Mouse (Mus musculus) embryonic facial prominence, embryonic 14.5 days (tissue): ENCODE results near the gene Il12a. TPM values are rescaled to one million over a fixed set of nuclear protein-coding genes. Genes with fewer than 3 reads are reported as not detected.

ENCODE experiments used
- ATAC-seq: fragments of 200-750 bp; cut with Nextera tagmentation; 2 replicates; pipeline ENCODE4 v1.8.0; 2017; ENCODE audit warnings: low read depth, moderate number of reproducible peaks, moderate TSS enrichment
- DNase-seq: peaks from one replicate; pipeline ENCODE4 v3.0.0-alpha.2; 2015; ENCODE audit warnings: low spot score
- H3K27ac ChIP-seq: fragments of 300-500 bp; sonication (generic); replicated peaks from 2 replicates; pipeline ENCODE4 v1.5.1; 2014; ENCODE audit warnings: low read depth, mild to moderate bottlenecking, low read length, moderate library complexity
- H3K27me3 ChIP-seq: fragments of 300-500 bp; sonication (generic); replicated peaks from 2 replicates; pipeline ENCODE4 v1.6.1; 2014; ENCODE audit warnings: low read length; ENCODE audit not compliant: control insufficient read depth, insufficient read depth
- H3K36me3 ChIP-seq: fragments of 300-500 bp; sonication (generic); 2 replicates; pipeline ENCODE4 v1.6.1; 2014; ENCODE audit warnings: low read length, mixed read lengths; ENCODE audit not compliant: control insufficient read depth, insufficient read depth
- H3K4me1 ChIP-seq: fragments of 300-500 bp; sonication (generic); 2 replicates; pipeline ENCODE4 v1.6.1; 2014; ENCODE audit warnings: antibody characterized with exemption, low read length; ENCODE audit not compliant: control insufficient read depth, insufficient read depth
- H3K4me2 ChIP-seq: fragments of 300-500 bp; sonication (generic); 2 replicates; pipeline ENCODE4 v1.6.1; 2014; ENCODE audit warnings: low read depth, mild to moderate bottlenecking, low read length, moderate library complexity, mixed read lengths
- H3K4me3 ChIP-seq: fragments of 300-500 bp; sonication (generic); 2 replicates; pipeline ENCODE4 v1.5.1; 2014; ENCODE audit warnings: low read depth, mild to moderate bottlenecking, low read length
- H3K9ac ChIP-seq: fragments of 300-500 bp; sonication (generic); 2 replicates; pipeline ENCODE4 v1.6.1; 2014; ENCODE audit warnings: low read depth, mild to moderate bottlenecking, low read length, moderate library complexity, mixed read lengths
- H3K9me3 ChIP-seq: fragments of 300-500 bp; sonication (generic); 2 replicates; pipeline ENCODE4 v1.6.1; 2016; ENCODE audit warnings: low read length; ENCODE audit not compliant: control insufficient read depth
- WGBS: fragments of 180-500 bp; shearing (Covaris S2); extraction: QIAGEN DNeasy Blood & Tissue Kit; methylation state at CpG from one replicate; pipeline ENCODE4 v1.1.7; 2014; 5-methylcytosine and 5-hydroxymethylcytosine counted together
- polyA plus RNA-seq: library from polyadenylated mRNA; unstranded; fragments of >200 nt; fragmentation: Nextera tagmentation; extraction: Ambion mirVana; gene quantifications from 2 replicates; pipeline ENCODE4 v1.2.1, GENCODE M21; 2014

The Il12a gene
- polyA plus RNA-seq: 0.51 and 0.61 TPM in 2 replicates

DNA sequence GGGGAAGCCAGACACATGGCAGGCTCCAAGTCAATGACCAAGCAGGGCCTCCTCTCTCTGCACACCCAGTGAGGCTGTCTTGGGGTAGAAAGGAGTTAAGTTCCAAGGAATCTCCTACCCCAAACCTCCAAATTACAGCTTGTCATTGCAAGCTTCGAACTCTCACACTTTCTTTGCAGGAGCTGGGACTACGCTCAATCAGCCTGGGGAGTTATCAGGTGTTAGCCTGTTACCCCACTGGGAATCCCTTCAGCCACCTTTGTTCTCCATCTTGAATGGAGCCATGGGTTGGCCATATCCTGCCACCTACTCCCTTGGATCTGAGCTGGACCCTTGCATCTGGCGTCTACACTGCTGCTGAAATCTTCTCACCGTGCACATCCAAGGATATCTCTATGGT lies at the start of gene Il12a:
Il12a (plus strand) TSS at position 301 of the 400 bp plus-strand sequence.
- no peak within 1 kb of the TSS for H3K4me2 ChIP-seq
- no peak within 1 kb of the TSS for H3K4me3 ChIP-seq
- H3K4me1 ChIP-seq: peaks cover 13% of the 10 kb centered on the region
- H3K9ac ChIP-seq: no peak within 1 kb of the TSS
- ATAC-seq: no peak
- H3K27me3 ChIP-seq: no peaks in the 10 kb centered on the region
- WGBS: 92% methylated on average over 4 of the region's 4 CpGs
- DNase-seq: no peak
- H3K36me3 ChIP-seq: no peaks in the 10 kb centered on the region
- H3K27ac ChIP-seq: no peak within 1 kb of the TSS
- H3K9me3 ChIP-seq: no peaks in the 10 kb centered on the region

DNA sequence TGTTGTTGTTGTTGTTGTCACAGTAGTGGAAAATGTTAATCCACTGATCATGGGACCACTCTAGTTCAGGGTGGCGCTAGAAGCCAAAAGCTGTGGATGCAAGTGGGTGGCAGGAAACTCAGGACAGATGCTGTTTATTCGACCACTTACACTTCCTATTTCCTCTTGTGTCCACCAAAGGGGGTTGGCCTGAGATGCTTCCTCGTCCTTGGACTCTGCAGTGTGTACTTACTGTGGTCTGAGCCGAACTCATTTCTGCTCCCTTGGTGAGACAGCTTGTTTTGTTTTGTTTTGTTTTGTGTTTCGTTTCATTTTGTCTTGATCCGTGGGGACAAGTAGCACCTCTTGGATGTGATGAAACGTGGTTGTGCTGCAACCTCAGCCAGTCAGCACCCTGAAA lies 47.5 kb upstream of the Il12a start:
- no peak overlapping the region for H3K4me2 ChIP-seq
- WGBS: 87% methylated on average over 7 of the region's 7 CpGs

DNA sequence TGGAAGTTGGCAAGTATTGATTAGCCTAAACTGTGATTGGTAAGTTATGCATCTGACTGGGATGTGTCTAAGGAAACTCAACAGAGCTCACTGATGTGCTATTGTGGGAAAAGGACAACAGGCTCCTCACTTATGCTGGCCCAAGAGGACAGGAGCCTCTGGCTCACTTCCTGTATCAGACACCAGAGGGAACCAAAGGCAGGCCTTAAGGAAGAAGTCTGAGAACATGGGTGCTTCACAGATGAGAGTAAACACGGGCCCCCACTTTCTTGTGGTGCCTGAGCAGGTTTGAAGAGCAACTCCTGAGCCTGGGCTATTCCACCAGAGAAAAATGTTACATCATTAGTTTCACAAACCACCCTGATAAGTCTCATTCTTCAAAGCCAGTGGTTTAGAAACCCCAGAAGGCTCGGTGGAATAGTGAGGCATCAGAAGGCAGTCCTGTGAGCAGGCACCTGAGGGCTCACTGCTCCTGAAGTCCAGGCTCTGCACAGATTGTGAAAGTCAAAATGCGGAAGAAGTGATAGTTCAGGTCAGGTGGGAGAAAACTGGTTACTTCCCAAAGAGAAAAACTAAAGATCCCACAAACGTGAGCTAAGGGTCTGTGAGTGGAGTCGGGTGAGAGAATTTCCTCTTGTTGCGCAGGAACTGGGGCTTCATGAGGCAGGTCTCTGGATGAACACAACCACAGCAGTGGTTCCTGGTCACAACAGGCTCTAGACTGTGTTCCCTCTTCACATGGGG lies 43.9 kb upstream of the Il12a start:
- no peak overlapping the region for H3K27ac ChIP-seq
- 87% methylated on average over 6 of the region's 6 CpGs for WGBS
- no peak overlapping the region for H3K9ac ChIP-seq
- no peaks in the 10 kb centered on the region for H3K36me3 ChIP-seq
- ATAC-seq (no peak), DNase-seq (no peak)
- H3K9me3 ChIP-seq: no peaks in the 10 kb centered on the region
- H3K27me3 ChIP-seq: no peaks in the 10 kb centered on the region
- H3K4me1 ChIP-seq: no peaks in the 10 kb centered on the region
- no peak overlapping the region for H3K4me3 ChIP-seq
- H3K4me2 ChIP-seq: no peak overlapping the region

More for the DNA sequence above, 47.5 kb upstream of the Il12a start:
- Histone ChIP-seq H3K27me3 (no peaks in the 10 kb centered on the region), H3K4me1 (no peaks in the 10 kb centered on the region), H3K4me3 (no peak overlapping the region), H3K9ac (no peak overlapping the region), H3K27ac (no peak overlapping the region), H3K9me3 (no peaks in the 10 kb centered on the region), H3K36me3 (no peaks in the 10 kb centered on the region)
- no peak for DNase-seq
- ATAC-seq: no peak

DNA sequence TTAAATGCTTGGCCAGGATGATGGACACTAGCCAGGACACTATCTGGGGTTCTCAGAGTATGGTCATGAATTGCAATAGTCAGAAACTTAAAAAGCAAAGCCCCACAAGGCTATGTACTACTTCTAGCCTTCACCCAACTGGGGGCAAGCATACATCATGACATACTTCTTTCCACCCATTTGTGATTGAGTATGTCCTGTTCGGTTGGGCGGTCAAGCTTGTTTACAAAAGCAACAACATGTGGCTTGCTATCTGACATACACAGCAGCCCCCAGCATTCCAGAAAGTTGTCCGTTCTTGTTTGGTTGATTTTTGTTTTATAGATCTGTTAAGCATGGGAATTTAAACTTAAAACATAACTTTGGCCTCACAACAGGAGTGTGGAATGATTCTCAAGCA lies 43.2 kb upstream of the Il12a start:
- Histone ChIP-seq H3K36me3 (no peaks in the 10 kb centered on the region), H3K9me3 (no peaks in the 10 kb centered on the region), H3K27ac (no peak overlapping the region), H3K9ac (no peak overlapping the region), H3K4me1 (no peaks in the 10 kb centered on the region), H3K4me2 (no peak overlapping the region), H3K4me3 (no peak overlapping the region), H3K27me3 (no peaks in the 10 kb centered on the region)
- DNase-seq (no peak), ATAC-seq (no peak)
- WGBS: 76% methylated on average over 3 of the region's 3 CpGs

DNA sequence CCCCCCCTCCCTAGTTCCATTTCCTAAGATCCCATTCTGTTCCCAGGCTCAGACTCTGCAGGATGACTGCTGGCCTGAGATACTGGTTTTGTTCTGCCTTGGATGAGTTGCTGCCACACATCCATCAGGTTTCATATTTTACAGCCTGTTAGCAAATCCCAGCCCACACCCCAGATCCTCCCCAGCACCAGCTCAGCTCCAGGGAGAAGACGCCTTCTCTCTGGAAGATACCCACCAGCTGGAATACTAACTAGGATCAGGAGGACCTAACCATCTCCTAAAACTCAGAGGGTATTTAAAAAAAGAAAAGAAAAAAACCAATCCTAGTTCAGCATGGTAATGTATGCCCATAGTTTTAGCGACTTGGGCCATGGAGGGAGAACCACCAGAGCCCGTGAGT lies 40.2 kb upstream of the Il12a start:
- Histone ChIP-seq H3K36me3 (no peaks in the 10 kb centered on the region), H3K4me1 (no peaks in the 10 kb centered on the region), H3K27me3 (no peaks in the 10 kb centered on the region), H3K9ac (no peak overlapping the region), H3K27ac (no peak overlapping the region), H3K9me3 (no peaks in the 10 kb centered on the region), H3K4me3 (no peak overlapping the region), H3K4me2 (no peak overlapping the region)
- DNase-seq: no peak
- ATAC-seq: no peak
- WGBS: 92% methylated on average over 3 of the region's 3 CpGs

DNA sequence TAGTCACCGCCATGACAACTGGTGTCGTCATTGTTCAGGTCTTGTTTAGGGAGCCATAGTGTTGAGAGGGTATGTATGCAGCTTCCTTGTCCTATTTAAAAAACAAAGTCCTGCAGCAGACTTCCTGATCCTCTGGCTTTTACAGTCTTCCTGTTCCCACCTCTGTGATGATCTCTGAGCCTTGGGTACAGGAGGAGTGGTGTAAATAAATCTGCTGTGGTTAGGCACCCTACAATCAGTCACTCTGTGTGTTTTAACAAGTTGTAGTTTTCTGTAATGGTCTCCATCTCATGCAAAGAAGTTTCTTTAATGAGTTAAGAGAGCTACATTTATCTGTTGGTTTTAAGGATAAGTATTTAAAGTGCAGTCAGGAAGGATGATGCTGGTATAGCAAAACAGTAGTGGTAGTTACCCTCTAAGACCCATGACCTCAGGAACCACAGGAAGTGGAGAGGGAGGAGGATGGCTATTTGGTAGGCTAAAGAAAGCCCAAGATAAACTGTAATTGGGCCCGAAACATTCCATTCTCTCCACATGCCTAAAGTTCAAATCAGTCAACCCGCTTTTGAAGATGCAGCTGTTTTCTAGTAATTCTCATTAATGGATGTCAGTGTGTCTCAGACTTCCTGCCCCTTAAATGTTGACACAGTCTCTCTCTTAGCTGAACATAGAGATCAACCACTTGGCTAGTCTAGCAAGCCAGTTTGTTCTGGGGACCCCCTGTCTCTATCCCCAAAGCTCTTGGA lies 33.7 kb upstream of the Il12a start:
- Histone ChIP-seq H3K9me3 (no peaks in the 10 kb centered on the region), H3K36me3 (no peaks in the 10 kb centered on the region), H3K27ac (no peak overlapping the region), H3K4me1 (no peaks in the 10 kb centered on the region), H3K9ac (no peak overlapping the region), H3K4me3 (no peak overlapping the region), H3K27me3 (no peaks in the 10 kb centered on the region), H3K4me2 (no peak overlapping the region)
- 65% methylated on average over 4 of the region's 4 CpGs for WGBS
- ATAC-seq (peak; percentile 57; the same call in 1 of the 2 replicates), DNase-seq (peak; percentile 18)

DNA sequence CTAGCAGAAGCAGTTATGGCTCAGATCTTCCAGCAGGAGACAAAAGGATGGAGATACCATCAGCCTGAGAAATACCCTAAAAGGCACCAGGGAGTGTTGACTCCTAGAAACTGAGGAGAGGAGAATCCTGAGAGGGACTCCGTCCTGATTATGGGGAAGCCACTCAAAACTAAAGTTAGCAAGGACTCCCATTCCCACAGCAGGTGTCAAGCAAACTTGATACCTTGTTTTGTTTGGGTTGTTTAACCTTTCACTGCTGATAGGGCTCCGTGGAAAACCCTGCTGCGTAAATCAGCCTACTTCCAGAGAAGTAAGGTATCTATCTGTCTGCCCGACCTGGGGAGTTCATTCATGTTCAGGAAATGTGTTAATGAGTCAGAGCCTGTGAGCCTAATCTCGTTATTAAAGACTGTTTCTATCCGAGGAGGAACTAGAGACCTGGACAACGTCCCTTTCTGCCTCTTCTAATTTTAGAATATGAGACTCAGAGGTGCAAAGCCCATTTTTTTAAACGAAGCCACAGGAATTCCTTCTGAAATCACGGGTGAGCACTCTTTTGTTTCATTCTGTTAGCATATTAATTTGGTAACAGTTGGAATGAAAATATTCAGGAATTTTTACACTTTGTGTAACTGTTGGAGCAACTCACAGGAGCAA lies 32.7 kb upstream of the Il12a start:
- WGBS: 27% methylated on average over 9 of the region's 9 CpGs
- DNase-seq: no peak
- H3K27ac ChIP-seq: no peak overlapping the region

DNA sequence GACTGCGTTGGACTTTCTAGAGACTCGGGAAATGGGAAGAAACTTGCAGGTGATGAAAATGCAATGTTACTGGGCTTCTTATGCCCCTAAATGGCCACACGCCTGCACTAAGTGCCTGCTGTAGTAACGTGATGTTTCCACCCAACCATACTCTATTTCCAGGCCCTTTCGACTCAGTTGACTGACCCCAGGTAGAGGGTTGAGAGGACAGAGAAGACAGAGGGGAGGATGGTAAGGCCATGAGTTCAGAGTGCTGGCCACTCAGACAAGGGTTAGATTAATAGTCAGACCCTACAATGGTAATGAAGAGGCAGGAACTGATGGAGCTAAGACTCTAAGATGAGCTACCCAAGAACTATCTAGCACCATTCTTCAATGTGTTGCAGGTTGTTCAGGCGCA lies 30.4 kb upstream of the Il12a start:
- no peak for DNase-seq
- H3K27me3 ChIP-seq: no peaks in the 10 kb centered on the region
- no peaks in the 10 kb centered on the region for H3K36me3 ChIP-seq
- H3K4me2 ChIP-seq: no peak overlapping the region
- H3K4me3 ChIP-seq: no peak overlapping the region
- no peak overlapping the region for H3K9ac ChIP-seq
- no peaks in the 10 kb centered on the region for H3K9me3 ChIP-seq
- H3K4me1 ChIP-seq: no peaks in the 10 kb centered on the region
- 94% methylated on average over 6 of the region's 6 CpGs for WGBS
- no peak for ATAC-seq
- no peak overlapping the region for H3K27ac ChIP-seq

More for the DNA sequence above, 32.7 kb upstream of the Il12a start:
- no peak overlapping the region for H3K4me2 ChIP-seq
- no peaks in the 10 kb centered on the region for H3K4me1 ChIP-seq
- H3K4me3 ChIP-seq: no peak overlapping the region
- no peaks in the 10 kb centered on the region for H3K27me3 ChIP-seq
- H3K36me3 ChIP-seq: no peaks in the 10 kb centered on the region
- H3K9me3 ChIP-seq: no peaks in the 10 kb centered on the region
- ATAC-seq: no peak
- H3K9ac ChIP-seq: no peak overlapping the region
